Mouse (Mus musculus) thymus, postnatal 36 days (tissue): ENCODE data around the gene Olfr898.

Experiments used
- DNase-seq, 2 experiments: peaks; one replicate each; pipeline ENCODE4 v3.0.0; 2022; ENCODE audit warnings: mixed read lengths in 2 of 2

The Olfr898 gene

GRCm38 (mm10) chr9:38348111-38348510 lies at the start of gene Olfr898:
Gene Olfr898 (plus strand): TSS chr9:38348411.
- DNase-seq: no peak

DNA sequence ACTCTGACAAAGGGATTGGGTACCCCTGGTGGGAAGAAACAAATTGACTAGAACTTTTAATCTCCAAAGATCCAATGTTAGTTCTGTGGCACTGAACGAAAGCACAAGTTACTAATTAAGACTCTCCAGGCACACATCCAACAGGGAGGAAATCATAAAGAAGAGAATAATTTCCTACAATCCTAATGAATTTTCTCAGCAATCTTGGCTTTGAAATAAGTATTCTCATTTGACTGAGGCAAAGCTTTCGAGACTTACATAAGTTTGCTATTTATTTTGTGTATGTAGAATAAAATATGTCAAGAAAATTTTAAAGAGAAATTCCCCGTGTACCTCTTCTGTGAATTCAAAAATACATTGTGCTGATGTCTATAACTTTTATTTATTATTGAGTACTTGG lies 19.5 kb upstream of the Olfr898 start, which contains the start of gene Olfr25:
Gene Olfr25 (plus strand): TSS at position 301 of the 400 bp plus-strand sequence.
- no peak for DNase-seq

- DNase-seq: no peak
Observed at GRCm38 (mm10) chr9:38366596-38366995, 18.4 kb downstream of the Olfr898 start, which contains the start of gene Olfr250. Gene Olfr250 (plus strand): TSS chr9:38366896.

GRCm38 (mm10) chr9:38376786-38377185 lies 28.6 kb downstream of the Olfr898 start, which contains the start of gene Olfr251:
Gene Olfr251 (plus strand): TSS chr9:38377086.
- DNase-seq: no peak

GRCm38 (mm10) chr9:38401398-38401797 lies 53.2 kb downstream of the Olfr898 start, which contains the start of gene Olfr147:
Gene Olfr147 (plus strand): TSS chr9:38401698.
- no peak for DNase-seq
